Mouse (Mus musculus): ENCODE data around the gene Aph1c.

DNA sequence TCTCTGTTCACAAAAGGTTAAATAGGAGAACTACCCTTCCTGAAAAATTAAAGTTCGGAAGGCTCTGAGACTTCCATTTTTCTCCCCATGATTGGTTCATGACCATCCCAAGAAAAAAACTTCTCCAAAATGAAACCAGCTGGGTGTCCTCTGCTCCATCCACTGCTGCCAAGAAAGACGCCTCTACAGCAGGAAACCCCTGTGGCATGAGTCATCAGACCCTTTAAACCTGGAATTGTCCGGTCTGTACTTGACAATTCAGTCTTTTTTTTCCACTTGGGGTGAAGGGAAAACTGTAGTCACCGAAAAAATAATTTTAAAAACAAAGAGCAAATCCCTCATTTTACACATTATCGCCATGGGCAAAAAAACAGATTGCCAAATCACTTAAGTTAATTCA, 42.1 kb upstream of the Aph1c start:
- TF ChIP-seq POLR2A (IDR thresholded peaks at IDR 0.05; ENCODE audit: extremely low read depth, insufficient read depth, low read length) (no peak), CTCF (IDR thresholded peaks at IDR 0.05; ENCODE audit: low read depth, low read length) (no peak)
